Mouse (Mus musculus) hindlimb bud, embryonic 11.5 days (tissue): ENCODE data around the gene Polrmt.
"Not testable (repeated sequence)": the region's sequence is repeated elsewhere in the genome, so short reads cannot be mapped to it uniquely, and the experiment has no call there.

Source experiments
- DNase-seq: peaks from one replicate; pipeline ENCODE4 v3.0.0-alpha.2; 2012; ENCODE audit warnings: low read depth, low spot score; ENCODE audit errors: extremely low spot score

Gene Polrmt

GRCm38 (mm10) chr10:79712499-79713126 is 33.8 kb downstream of the Polrmt start:
- DNase-seq, result peak; percentile 72

GRCm38 (mm10) chr10:79712029-79712428 is 34.4 kb downstream of the Polrmt start:
- DNase-seq, result no peak

- no peak for DNase-seq
Measured at GRCm38 (mm10) chr10:79709307-79709706, 37.1 kb downstream of the Polrmt start.

GRCm38 (mm10) chr10:79708668-79709067 is 37.7 kb downstream of the Polrmt start:
- DNase-seq, result no peak

GRCm38 (mm10) chr10:79707759-79708158 is 38.6 kb downstream of the Polrmt start:
- DNase-seq, result no peak

- no peak for DNase-seq
Measured at GRCm38 (mm10) chr10:79707162-79707561, 39.2 kb downstream of the Polrmt start.

- no peak for DNase-seq
Measured at GRCm38 (mm10) chr10:79706406-79707094, 39.8 kb downstream of the Polrmt start.

- DNase-seq, result no peak
Measured at GRCm38 (mm10) chr10:79705951-79706350, 40.4 kb downstream of the Polrmt start.

- no peak for DNase-seq
Measured at GRCm38 (mm10) chr10:79704970-79705360, 41.4 kb downstream of the Polrmt start.

- peak; percentile 91 for DNase-seq
Measured at GRCm38 (mm10) chr10:79704065-79704969, 42.1 kb downstream of the Polrmt start, which contains the start of gene Bsg. Gene Bsg (plus strand): TSS chr10:79704491.

- DNase-seq, result no peak
Measured at GRCm38 (mm10) chr10:79703541-79703940, 42.8 kb downstream of the Polrmt start.

GRCm38 (mm10) chr10:79702970-79703369 is 43.4 kb downstream of the Polrmt start:
- DNase-seq, result not testable (repeated sequence)

- DNase-seq, result no peak
Measured at GRCm38 (mm10) chr10:79701443-79702129, 44.8 kb downstream of the Polrmt start.

- DNase-seq, result no peak
Measured at GRCm38 (mm10) chr10:79700676-79701075, 45.7 kb downstream of the Polrmt start.

GRCm38 (mm10) chr10:79698459-79698858 is 47.9 kb downstream of the Polrmt start:
- no peak for DNase-seq

GRCm38 (mm10) chr10:79697916-79698315 is 48.5 kb downstream of the Polrmt start:
- DNase-seq, result no peak

GRCm38 (mm10) chr10:79696129-79696651 is 50.2 kb downstream of the Polrmt start:
- DNase-seq, result no peak

- DNase-seq, result no peak
Measured at GRCm38 (mm10) chr10:79695231-79696128, 50.9 kb downstream of the Polrmt start.

GRCm38 (mm10) chr10:79694379-79694655 is 52.1 kb downstream of the Polrmt start:
- DNase-seq, result no peak
